ENCODE assay signal across 14 mouse cellular contexts in the genomic region with DNA sequence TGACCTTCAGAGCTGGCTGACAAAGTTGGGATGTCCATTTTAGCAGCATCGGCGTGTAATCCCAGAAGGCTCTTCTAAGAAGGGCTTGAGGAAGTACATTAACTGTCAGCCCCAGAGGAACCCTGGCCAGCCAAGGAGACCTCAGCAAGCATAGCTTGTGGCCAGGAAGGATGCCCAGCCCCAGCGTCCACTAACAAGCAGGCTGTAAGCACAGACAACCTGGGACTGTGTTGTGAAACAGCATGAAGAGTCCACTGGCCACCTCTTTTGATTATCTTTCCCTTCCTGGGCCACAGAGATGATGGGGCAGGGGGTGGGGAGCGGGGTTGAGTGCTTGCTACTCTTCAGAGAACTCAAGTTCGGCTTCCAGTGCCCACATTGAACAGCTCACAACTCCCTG.
"Had no signal": no experiment of that assay in that cellular context is flagged by ENCODE, and none has a peak within 500 bp of the region (broad histone marks: within the 10 kb centered on the region; RNA-seq: fewer than 3 reads in every experiment).

No protein-coding gene starts in this region.

- H3K4me2 ChIP-seq: neural tube, embryonic 15.5 days; stomach, embryonic 15.5 days had no signal

- DNase-seq: right cerebral cortex, adult 18-20 months; right cerebral cortex, postnatal 14 days; right cerebral cortex, postnatal 25 days; right cerebral cortex, postnatal 4 days; spleen, adult 18-20 months; thymus, adult 18-20 months; thymus, adult 2 months; thymus, postnatal 14 days; thymus, postnatal 25 days; thymus, postnatal 36 days; thymus, postnatal 4 days had no signal

- H3K27ac ChIP-seq: neural tube, embryonic 15.5 days; stomach, embryonic 15.5 days; stomach, postnatal 0 days had no signal

- H3K36me3 ChIP-seq: neural tube, embryonic 15.5 days; stomach, embryonic 15.5 days had no signal

- H3K9ac ChIP-seq: neural tube, embryonic 15.5 days; stomach, embryonic 15.5 days had no signal

- H3K27me3 ChIP-seq: neural tube, embryonic 15.5 days; stomach, embryonic 15.5 days had no signal

- H3K4me3 ChIP-seq: neural tube, embryonic 15.5 days; stomach, embryonic 15.5 days had no signal

- H3K4me1 ChIP-seq: stomach, embryonic 15.5 days had no signal

- H3K9me3 ChIP-seq: neural tube, embryonic 15.5 days; stomach, embryonic 15.5 days had no signal
